Mouse (Mus musculus) liver, embryonic 12.5 days (tissue): Measurements from ENCODE around the gene Gm43738. TPM values are rescaled to one million over a fixed set of nuclear protein-coding genes. Genes with fewer than 3 reads are reported as not detected.
A peak's percentile ranks its signal among the peaks of the same experiment; 100 is the strongest.

Experiments used
- ATAC-seq: fragments of 200-750 bp; cut with Nextera tagmentation; 2 replicates; pipeline ENCODE4 v1.8.0; 2017; ENCODE audit warnings: moderate number of reproducible peaks, mild to moderate bottlenecking, moderate library complexity
- H3K27ac ChIP-seq: fragments of 300-500 bp; sonication (generic); 2 replicates; pipeline ENCODE4 v1.5.1; 2016; ENCODE audit warnings: mild to moderate bottlenecking
- H3K27me3 ChIP-seq: fragments of 300-500 bp; sonication (generic); replicated peaks from 2 replicates; pipeline ENCODE4 v1.6.1; 2016; ENCODE audit warnings: mild to moderate bottlenecking, moderate library complexity
- H3K36me3 ChIP-seq: fragments of 300-500 bp; sonication (generic); 2 replicates; pipeline ENCODE4 v1.6.1; 2016; ENCODE audit warnings: mild to moderate bottlenecking, moderate library complexity
- H3K4me1 ChIP-seq: fragments of 300-500 bp; sonication (generic); 2 replicates; pipeline ENCODE4 v1.6.1; 2016
- H3K4me2 ChIP-seq: fragments of 300-500 bp; sonication (generic); 2 replicates; pipeline ENCODE4 v1.6.1; 2016; ENCODE audit warnings: mild to moderate bottlenecking, moderate library complexity
- H3K4me3 ChIP-seq: fragments of 300-500 bp; sonication (generic); 2 replicates; pipeline ENCODE4 v1.5.1; 2016; ENCODE audit warnings: mild to moderate bottlenecking, moderate library complexity
- H3K9ac ChIP-seq: fragments of 300-500 bp; sonication (generic); 2 replicates; pipeline ENCODE4 v1.6.1; 2016; ENCODE audit warnings: mild to moderate bottlenecking, moderate library complexity
- H3K9me3 ChIP-seq: fragments of 300-500 bp; sonication (generic); replicated peaks from 2 replicates; pipeline ENCODE4 v1.6.1; 2016; ENCODE audit warnings: mild to moderate bottlenecking, moderate library complexity
- WGBS: fragments of 180-500 bp; shearing (Covaris S2); methylation state at CpG from one replicate; pipeline ENCODE4 v1.1.7; 2016; ENCODE audit not compliant: insufficient replicate concordance; 5-methylcytosine and 5-hydroxymethylcytosine counted together
- polyA plus RNA-seq: library from polyadenylated mRNA; unstranded; fragments of >200 nt; fragmentation: Nextera tagmentation; extraction: Ambion mirVana; gene quantifications from 2 replicates; pipeline ENCODE4 v1.2.1, GENCODE M21; 2016

The Gm43738 gene
- polyA plus RNA-seq, 1 experiment from 2014 or later, result 0.06 TPM

GRCm38 (mm10) chr3:89101812-89102494 is 1.1 kb upstream of the Gm43738 start, which contains the start of gene Fdps:
TSS of gene Fdps (minus strand) at chr3:89101959.
- H3K27me3 ChIP-seq, result no peaks in the 10 kb centered on the region
- H3K4me2 ChIP-seq, result peak within 1 kb of the TSS; percentile 95
- peaks cover 43% of the 10 kb centered on the region for H3K4me1 ChIP-seq
- peak within 1 kb of the TSS; percentile 80 for H3K4me3 ChIP-seq
- ATAC-seq, result peak; percentile 98
- H3K27ac ChIP-seq, result peak within 1 kb of the TSS; percentile 89
- WGBS, result 0% methylated on average over 26 of the region's 26 CpGs
- no peaks in the 10 kb centered on the region for H3K9me3 ChIP-seq
- peaks cover 35% of the 10 kb centered on the region for H3K36me3 ChIP-seq
- peak within 1 kb of the TSS; percentile 84 for H3K9ac ChIP-seq

- ATAC-seq, result peak; percentile 46
These were observed 536 bp upstream of the Gm43738 start for GRCm38 (mm10) chr3:89101459-89101811.

GRCm38 (mm10) chr3:89094021-89094420 is 6.9 kb downstream of the Gm43738 start:
- Histone ChIP-seq H3K4me2 (no peak overlapping the region), H3K27ac (no peak overlapping the region), H3K36me3 (peaks cover 54% of the 10 kb centered on the region), H3K9me3 (no peaks in the 10 kb centered on the region), H3K4me1 (peaks cover 52% of the 10 kb centered on the region), H3K9ac (no peak overlapping the region), H3K27me3 (peaks cover 27% of the 10 kb centered on the region), H3K4me3 (no peak overlapping the region)
- no peak for ATAC-seq
- 80% methylated on average over 10 of the region's 10 CpGs for WGBS

More at GRCm38 (mm10) chr3:89101459-89101811, 536 bp upstream of the Gm43738 start:
- peaks cover 43% of the 10 kb centered on the region for H3K4me1 ChIP-seq
- peak overlapping the region; percentile 84 for H3K9ac ChIP-seq
- WGBS, result under 1% methylated on average over 19 of the region's 19 CpGs
- H3K4me3 ChIP-seq, result peak overlapping the region; percentile 80
- H3K9me3 ChIP-seq, result no peaks in the 10 kb centered on the region
- H3K27me3 ChIP-seq, result no peaks in the 10 kb centered on the region
- peak overlapping the region; percentile 95 for H3K4me2 ChIP-seq
- H3K36me3 ChIP-seq, result peaks cover 41% of the 10 kb centered on the region
- H3K27ac ChIP-seq, result peak overlapping the region; percentile 89

GRCm38 (mm10) chr3:89093175-89093574 is 7.7 kb downstream of the Gm43738 start, which contains the start of gene Rusc1:
TSS of gene Rusc1 (minus strand) at chr3:89093311.
- Histone ChIP-seq H3K36me3 (peaks cover 45% of the 10 kb centered on the region), H3K4me3 (peak within 1 kb of the TSS; percentile 65), H3K27ac (no peak within 1 kb of the TSS), H3K9ac (peak within 1 kb of the TSS; percentile 18; the same call in 1 of the 2 replicates), H3K4me1 (peaks cover 53% of the 10 kb centered on the region), H3K9me3 (no peaks in the 10 kb centered on the region), H3K27me3 (peaks cover 36% of the 10 kb centered on the region), H3K4me2 (peak within 1 kb of the TSS; percentile 99)
- WGBS, result 5% methylated on average over 18 of the region's 18 CpGs
- ATAC-seq, result peak; percentile 55

- peak overlapping the region; percentile 18; the same call in 1 of the 2 replicates for H3K9ac ChIP-seq
- no peak for ATAC-seq
- peaks cover 37% of the 10 kb centered on the region for H3K27me3 ChIP-seq
- 30% methylated on average over 11 of the region's 11 CpGs for WGBS
- peaks cover 40% of the 10 kb centered on the region for H3K36me3 ChIP-seq
- no peaks in the 10 kb centered on the region for H3K9me3 ChIP-seq
- peaks cover 59% of the 10 kb centered on the region for H3K4me1 ChIP-seq
- H3K27ac ChIP-seq, result no peak overlapping the region
- H3K4me3 ChIP-seq, result peak overlapping the region; percentile 41
- H3K4me2 ChIP-seq, result peak overlapping the region; percentile 99
These were observed 8.3 kb downstream of the Gm43738 start for GRCm38 (mm10) chr3:89092509-89093090.

- Histone ChIP-seq H3K9ac (peak overlapping the region; percentile 77; the same call in 1 of the 2 replicates), H3K4me2 (peak overlapping the region; percentile 99), H3K9me3 (no peaks in the 10 kb centered on the region), H3K4me3 (peak overlapping the region; percentile 65), H3K4me1 (peaks cover 64% of the 10 kb centered on the region), H3K27me3 (peaks cover 37% of the 10 kb centered on the region), H3K36me3 (peaks cover 33% of the 10 kb centered on the region), H3K27ac (no peak overlapping the region)
- ATAC-seq, result no peak
- WGBS, result 15% methylated on average over 20 of the region's 20 CpGs
These were observed 8.9 kb downstream of the Gm43738 start for GRCm38 (mm10) chr3:89091811-89092508.

- Histone ChIP-seq H3K4me2 (peak overlapping the region; percentile 99), H3K27ac (peak overlapping the region; percentile 81), H3K27me3 (peaks cover 37% of the 10 kb centered on the region), H3K4me1 (peaks cover 69% of the 10 kb centered on the region), H3K9me3 (no peaks in the 10 kb centered on the region), H3K9ac (peak overlapping the region; percentile 77), H3K4me3 (peak overlapping the region; percentile 65), H3K36me3 (peaks cover 28% of the 10 kb centered on the region)
- peak; percentile 53 for ATAC-seq
- WGBS, result 1% methylated on average over 69 of the region's 74 CpGs
These were observed 9.9 kb downstream of the Gm43738 start for GRCm38 (mm10) chr3:89090694-89091655.

- under 1% methylated on average over 40 of the region's 40 CpGs for WGBS
- Histone ChIP-seq H3K9me3 (no peaks in the 10 kb centered on the region), H3K36me3 (peaks cover 21% of the 10 kb centered on the region), H3K27ac (peak overlapping the region; percentile 81), H3K4me1 (peaks cover 69% of the 10 kb centered on the region), H3K9ac (peak overlapping the region; percentile 77), H3K4me2 (peak overlapping the region; percentile 99), H3K4me3 (peak overlapping the region; percentile 65), H3K27me3 (peaks cover 37% of the 10 kb centered on the region)
- ATAC-seq, result peak; percentile 88
These were observed 10.9 kb downstream of the Gm43738 start for GRCm38 (mm10) chr3:89089882-89090591.

GRCm38 (mm10) chr3:89088974-89089373 is 11.9 kb downstream of the Gm43738 start:
- Histone ChIP-seq H3K4me3 (peak overlapping the region; percentile 65), H3K9ac (peak overlapping the region; percentile 55), H3K4me1 (peaks cover 67% of the 10 kb centered on the region), H3K9me3 (no peaks in the 10 kb centered on the region), H3K27me3 (peaks cover 37% of the 10 kb centered on the region), H3K36me3 (peaks cover 10% of the 10 kb centered on the region), H3K27ac (no peak overlapping the region), H3K4me2 (peak overlapping the region; percentile 99)
- WGBS, result 36% methylated on average over 14 of the region's 14 CpGs
- no peak for ATAC-seq

GRCm38 (mm10) chr3:89087338-89088110 is 13.4 kb downstream of the Gm43738 start:
- Histone ChIP-seq H3K36me3 (peaks cover 7% of the 10 kb centered on the region; the same call in 1 of the 2 replicates), H3K9ac (peak overlapping the region; percentile 40; the same call in 1 of the 2 replicates), H3K4me2 (peak overlapping the region; percentile 99), H3K27ac (no peak overlapping the region), H3K4me1 (peaks cover 53% of the 10 kb centered on the region), H3K27me3 (peaks cover 28% of the 10 kb centered on the region), H3K4me3 (no peak overlapping the region), H3K9me3 (no peaks in the 10 kb centered on the region)
- ATAC-seq, result no peak
- 19% methylated on average over 21 of the region's 21 CpGs for WGBS
